Mouse (Mus musculus) heart, adult 2 months (tissue): Measurements from ENCODE around the gene Mlph.

Experiments
- CTCF ChIP-seq: fragments of 200-600 bp; IDR thresholded peaks from 2 replicates; pipeline ENCODE4 v1.8.1; 2022; ENCODE audit warnings: antibody characterized with exemption, mild to moderate bottlenecking, moderate library complexity
- EP300 ChIP-seq: fragments of 200-500 bp; IDR thresholded peaks from 2 replicates; pipeline ENCODE4 v1.6.1; 2011; ENCODE audit warnings: low read depth, low read length, control low read depth; ENCODE audit not compliant: insufficient read depth
- POLR2A ChIP-seq: fragments of 200-500 bp; IDR thresholded peaks from 2 replicates; pipeline ENCODE4 v1.6.1; 2011; ENCODE audit warnings: mild to moderate bottlenecking, low read depth, low read length, control low read depth; ENCODE audit not compliant: insufficient read depth

- TF ChIP-seq POLR2A (no peak), EP300 (no peak), CTCF (no peak)
Measured at GRCm38 (mm10) chr1:90894521-90894920, 20.4 kb upstream of the Mlph start.
